Mouse (Mus musculus): ENCODE results near the gene Pcsk4. TPM values are rescaled to one million over a fixed set of nuclear protein-coding genes. Genes with fewer than 3 reads are reported as not detected.
A peak's percentile ranks its signal among the peaks of the same experiment; 100 is the strongest.

The Pcsk4 gene
- total RNA-seq, 2 experiments from 2014 or later, result 0.67 to 7.0 TPM

DNA sequence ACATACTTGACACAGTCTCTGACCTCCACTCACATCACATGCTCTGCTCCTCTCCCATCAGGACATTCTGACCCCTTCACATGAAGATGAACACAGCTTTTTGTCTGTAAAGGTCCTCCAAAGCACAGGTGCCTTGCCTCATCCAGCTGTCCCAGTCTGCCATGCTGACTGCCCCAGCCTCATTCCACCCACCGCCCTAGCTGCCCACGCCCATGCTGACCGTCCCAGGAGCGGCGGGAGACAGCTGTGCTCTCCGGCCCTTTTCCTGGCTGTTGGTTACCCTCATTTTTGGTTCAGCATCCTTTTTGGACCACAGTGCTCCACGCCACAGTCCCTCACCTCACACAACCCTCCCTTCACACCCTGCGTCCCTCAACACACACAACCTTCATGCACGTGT is 50.9 kb downstream of the Pcsk4 start:
- ATAC-seq (replicated peaks; ENCODE audit: poor library complexity), result no peak

GRCm38 (mm10) chr10:80276238-80276637 is 53.1 kb downstream of the Pcsk4 start:
- ATAC-seq (replicated peaks; ENCODE audit: poor library complexity), result peak; percentile 51; the same call in 1 of the 2 replicates

- ATAC-seq (replicated peaks; ENCODE audit: poor library complexity), result no peak
Measured at GRCm38 (mm10) chr10:80273847-80274246, 55.5 kb downstream of the Pcsk4 start.

GRCm38 (mm10) chr10:80271870-80272585 is 57.3 kb downstream of the Pcsk4 start:
- no peak for ATAC-seq (replicated peaks; ENCODE audit: poor library complexity)

Other genes with a start within 250 kb of the Pcsk4 start
- gene Sbno2, start 223.9 kb downstream of the Pcsk4 start, total RNA-seq (2015), result 16.9 and 19.5 TPM in 2 replicates
- gene Sbno2, start 223.9 kb downstream of the Pcsk4 start, total RNA-seq (2017), result 19.1 and 24.0 TPM in 2 replicates
- gene Stk11, start 213.7 kb downstream of the Pcsk4 start, total RNA-seq (2015), result 71.7 and 81.1 TPM in 2 replicates
- 159 and 172 TPM in 2 replicates for gene Stk11, start 213.7 kb downstream of the Pcsk4 start, total RNA-seq (2017)
- 187 and 199 TPM in 2 replicates for gene Atp5d, start 190.9 kb downstream of the Pcsk4 start, total RNA-seq (2015)
- gene Atp5d, start 190.9 kb downstream of the Pcsk4 start, total RNA-seq (2017), result 37.6 and 39.3 TPM in 2 replicates
- gene Cbarp, start 188.7 kb downstream of the Pcsk4 start, total RNA-seq (2015), result 3.8 and 4.8 TPM in 2 replicates
- 2.0 and 2.2 TPM in 2 replicates for gene Cbarp, start 188.7 kb downstream of the Pcsk4 start, total RNA-seq (2017)
- gene Midn, start 181.2 kb downstream of the Pcsk4 start, total RNA-seq (2015), result 21.4 and 22.2 TPM in 2 replicates
- gene Midn, start 181.2 kb downstream of the Pcsk4 start, total RNA-seq (2017), result 12.7 and 17.9 TPM in 2 replicates
- 16.1 and 18.4 TPM in 2 replicates for gene Cirbp, start 163.5 kb downstream of the Pcsk4 start, total RNA-seq (2015)
- gene Cirbp, start 163.5 kb downstream of the Pcsk4 start, total RNA-seq (2017), result 35.4 and 60.4 TPM in 2 replicates
- 17.2 and 18.2 TPM in 2 replicates for gene 1600002K03Rik, start 156.6 kb downstream of the Pcsk4 start, total RNA-seq (2015)
- gene 1600002K03Rik, start 156.6 kb downstream of the Pcsk4 start, total RNA-seq (2017), result 13.4 and 13.5 TPM in 2 replicates
- 0.54 TPM in 1 of 2 replicates, not detected in the other for gene Efna2, start 150.0 kb downstream of the Pcsk4 start, total RNA-seq (2015)
- gene Efna2, start 150.0 kb downstream of the Pcsk4 start, total RNA-seq (2017), result 0.37 TPM in 1 of 2 replicates, not detected in the other
- gene Mum1, start 103.1 kb downstream of the Pcsk4 start, total RNA-seq (2015), result 27.6 and 30.9 TPM in 2 replicates
- gene Mum1, start 103.1 kb downstream of the Pcsk4 start, total RNA-seq (2017), result 28.9 and 30.0 TPM in 2 replicates
- 138 and 162 TPM in 2 replicates for gene Ndufs7, start 80.4 kb downstream of the Pcsk4 start, total RNA-seq (2015)
- gene Ndufs7, start 80.4 kb downstream of the Pcsk4 start, total RNA-seq (2017), result 106 and 135 TPM in 2 replicates
- 3.2 and 3.7 TPM in 2 replicates for gene Gamt, start 68.5 kb downstream of the Pcsk4 start, total RNA-seq (2015)
- 2.5 and 7.4 TPM in 2 replicates for gene Gamt, start 68.5 kb downstream of the Pcsk4 start, total RNA-seq (2017)
- gene Dazap1, start 68.0 kb downstream of the Pcsk4 start, total RNA-seq (2015), result 55.4 and 61.6 TPM in 2 replicates
- 231 and 302 TPM in 2 replicates for gene Dazap1, start 68.0 kb downstream of the Pcsk4 start, total RNA-seq (2017)
- gene Rps15, start 37.0 kb downstream of the Pcsk4 start, total RNA-seq (2015), result 2,196 and 2,314 TPM in 2 replicates
- 2,623 and 2,987 TPM in 2 replicates for gene Rps15, start 37.0 kb downstream of the Pcsk4 start, total RNA-seq (2017)
- gene Apc2, start 33.5 kb downstream of the Pcsk4 start, total RNA-seq (2015), result not detected in 2 replicates
- gene Apc2, start 33.5 kb downstream of the Pcsk4 start, total RNA-seq (2017), result 0.03 TPM in 1 of 2 replicates, not detected in the other
- 22.9 and 24.2 TPM in 2 replicates for gene 2310011J03Rik, start 9.0 kb downstream of the Pcsk4 start, total RNA-seq (2015)
- gene 2310011J03Rik, start 9.0 kb downstream of the Pcsk4 start, total RNA-seq (2017), result 15.7 and 16.8 TPM in 2 replicates
- gene Reep6, start 455 bp upstream of the Pcsk4 start, total RNA-seq (2015), result 2.7 and 3.8 TPM in 2 replicates
- gene Reep6, start 455 bp upstream of the Pcsk4 start, total RNA-seq (2017), result 1.2 and 1.5 TPM in 2 replicates
- gene Adamtsl5, start 18.9 kb upstream of the Pcsk4 start, total RNA-seq (2015), result 0.15 and 0.25 TPM in 2 replicates
- 0.20 and 0.46 TPM in 2 replicates for gene Adamtsl5, start 18.9 kb upstream of the Pcsk4 start, total RNA-seq (2017)
- not detected in 2 replicates for gene Plk5, start 27.0 kb upstream of the Pcsk4 start, total RNA-seq (2015)
- not detected in 2 replicates for gene Plk5, start 27.0 kb upstream of the Pcsk4 start, total RNA-seq (2017)
- gene Mex3d, start 58.2 kb upstream of the Pcsk4 start, total RNA-seq (2015), result 1.9 and 4.3 TPM in 2 replicates
- gene Mex3d, start 58.2 kb upstream of the Pcsk4 start, total RNA-seq (2017), result 2.7 and 7.9 TPM in 2 replicates
- gene Mbd3, start 70.1 kb upstream of the Pcsk4 start, total RNA-seq (2015), result 91.1 and 96.6 TPM in 2 replicates
- gene Mbd3, start 70.1 kb upstream of the Pcsk4 start, total RNA-seq (2017), result 82.8 and 90.8 TPM in 2 replicates
- 202 and 210 TPM in 2 replicates for gene Uqcr11, start 77.3 kb upstream of the Pcsk4 start, total RNA-seq (2015)
- gene Uqcr11, start 77.3 kb upstream of the Pcsk4 start, total RNA-seq (2017), result 184 and 263 TPM in 2 replicates
- gene Tcf3, start 104.1 kb upstream of the Pcsk4 start, total RNA-seq (2015), result 29.9 and 35.3 TPM in 2 replicates
- gene Tcf3, start 104.1 kb upstream of the Pcsk4 start, total RNA-seq (2017), result 33.5 and 51.0 TPM in 2 replicates
- not detected in 2 replicates for gene Onecut3, start 165.3 kb upstream of the Pcsk4 start, total RNA-seq (2015)
- gene Onecut3, start 165.3 kb upstream of the Pcsk4 start, total RNA-seq (2017), result not detected in 2 replicates
- gene Atp8b3, start 209.6 kb upstream of the Pcsk4 start, total RNA-seq (2015), result not detected in 2 replicates
- not detected in 2 replicates for gene Atp8b3, start 209.6 kb upstream of the Pcsk4 start, total RNA-seq (2017)
- gene Rexo1, start 232.1 kb upstream of the Pcsk4 start, total RNA-seq (2015), result 34.1 and 35.2 TPM in 2 replicates
- gene Rexo1, start 232.1 kb upstream of the Pcsk4 start, total RNA-seq (2017), result 17.1 and 19.2 TPM in 2 replicates
- gene Klf16, start 247.8 kb upstream of the Pcsk4 start, total RNA-seq (2015), result 5.3 and 5.4 TPM in 2 replicates
- gene Klf16, start 247.8 kb upstream of the Pcsk4 start, total RNA-seq (2017), result 4.3 and 6.0 TPM in 2 replicates

Data from megakaryocyte progenitor cell, adult 5-6 weeks (primary cell).